Mouse (Mus musculus) liver, embryonic 16.5 days (tissue): ENCODE results near the gene Tln2. TPM values are rescaled to one million over a fixed set of nuclear protein-coding genes. Genes with fewer than 3 reads are reported as not detected.
A peak's percentile ranks its signal among the peaks of the same experiment; 100 is the strongest.

Experiments
- ATAC-seq: fragments of 200-750 bp; cut with Nextera tagmentation; 2 replicates; pipeline ENCODE4 v1.8.0; 2017; ENCODE audit warnings: low read depth, mild to moderate bottlenecking, moderate number of reproducible peaks, moderate library complexity
- H3K27ac ChIP-seq: fragments of 300-500 bp; sonication (generic); 2 replicates; pipeline ENCODE4 v1.5.1; 2014; ENCODE audit warnings: mild to moderate bottlenecking, low read length
- H3K27me3 ChIP-seq: fragments of 300-500 bp; sonication (generic); 2 replicates; pipeline ENCODE4 v1.6.1; 2014; ENCODE audit warnings: low read depth, low read length, mixed read lengths; ENCODE audit not compliant: control insufficient read depth, insufficient read depth
- H3K36me3 ChIP-seq: fragments of 300-500 bp; sonication (generic); 2 replicates; pipeline ENCODE4 v1.6.1; 2014; ENCODE audit warnings: mild to moderate bottlenecking; ENCODE audit not compliant: control insufficient read depth, insufficient read depth
- H3K4me1 ChIP-seq: fragments of 300-500 bp; sonication (generic); 2 replicates; pipeline ENCODE4 v1.6.1; 2014; ENCODE audit warnings: low read depth, low read length, mixed read lengths; ENCODE audit not compliant: control insufficient read depth
- H3K4me2 ChIP-seq: fragments of 300-500 bp; sonication (generic); 2 replicates; pipeline ENCODE4 v1.6.1; 2014; ENCODE audit warnings: low read depth, low read length, mixed read lengths
- H3K4me3 ChIP-seq: fragments of 300-500 bp; sonication (generic); 2 replicates; pipeline ENCODE4 v1.5.1; 2014; ENCODE audit warnings: low read depth, mild to moderate bottlenecking, low read length
- H3K9ac ChIP-seq: fragments of 300-500 bp; sonication (generic); 2 replicates; pipeline ENCODE4 v1.6.1; 2014; ENCODE audit warnings: low read depth, low read length
- H3K9me3 ChIP-seq: fragments of 300-500 bp; sonication (generic); replicated peaks from 2 replicates; pipeline ENCODE4 v1.6.1; 2016; ENCODE audit warnings: low read length; ENCODE audit not compliant: control insufficient read depth
- WGBS: fragments of 180-500 bp; shearing (Covaris S2); extraction: QIAGEN DNeasy Blood & Tissue Kit; methylation state at CpG from one replicate; pipeline ENCODE4 v1.1.7; 2014; ENCODE audit not compliant: insufficient replicate concordance; 5-methylcytosine and 5-hydroxymethylcytosine counted together
- polyA plus RNA-seq: library from polyadenylated mRNA; unstranded; fragments of >200 nt; fragmentation: Nextera tagmentation; extraction: Ambion mirVana; gene quantifications from 2 replicates; pipeline ENCODE4 v1.2.1, GENCODE M21; 2015

Gene Tln2
- polyA plus RNA-seq, 1 experiment from 2014 or later: 3.4 TPM

DNA sequence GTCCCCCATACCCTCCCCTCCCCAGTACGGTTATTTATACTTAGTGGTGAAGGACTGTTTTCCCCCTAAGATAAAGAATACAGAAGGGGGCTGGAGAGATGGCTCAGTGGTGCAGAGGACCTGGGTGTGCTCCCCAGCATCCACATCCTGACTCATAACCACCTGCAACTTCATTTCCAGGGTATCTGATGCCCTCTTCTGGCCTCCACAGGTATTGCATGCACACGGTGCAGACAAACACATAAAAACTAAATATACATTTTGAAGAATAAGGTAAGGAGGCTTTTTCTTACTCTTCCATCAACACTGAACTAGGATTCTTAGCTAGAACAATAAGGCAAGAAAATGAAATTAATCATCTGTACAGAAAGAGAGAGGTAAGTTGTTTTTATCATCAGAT is 314.2 kb downstream of the Tln2 start:
- Histone ChIP-seq H3K4me1 (no peaks in the 10 kb centered on the region; the same call in 1 of the 2 replicates), H3K9ac (no peak overlapping the region), H3K36me3 (no peaks in the 10 kb centered on the region), H3K4me2 (no peak overlapping the region), H3K9me3 (no peaks in the 10 kb centered on the region), H3K27me3 (no peaks in the 10 kb centered on the region), H3K27ac (no peak overlapping the region), H3K4me3 (no peak overlapping the region)
- WGBS: 84% methylated on average over 2 of the region's 2 CpGs
- no peak for ATAC-seq

DNA sequence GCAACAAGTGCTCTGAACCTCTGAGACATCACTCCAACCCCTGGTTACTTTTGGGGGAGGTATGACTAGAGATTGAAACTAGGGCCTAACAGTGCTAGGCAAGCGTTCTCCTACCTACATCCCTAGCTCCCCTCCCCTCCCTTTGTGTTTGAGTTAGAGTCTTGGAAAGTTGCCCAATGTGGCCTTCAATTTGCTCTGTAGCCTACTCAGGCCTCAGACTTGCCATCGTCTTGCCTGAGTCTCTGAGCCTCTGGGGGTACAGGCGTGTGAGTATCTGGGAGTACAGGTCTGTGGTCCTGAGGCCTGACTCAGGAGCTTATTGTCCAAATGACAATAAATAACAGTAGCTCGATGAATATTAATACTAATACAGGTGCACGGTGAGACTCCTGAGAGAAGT is 317.8 kb downstream of the Tln2 start:
- H3K36me3 ChIP-seq: no peaks in the 10 kb centered on the region
- WGBS: 65% methylated on average over 5 of the region's 5 CpGs
- H3K4me3 ChIP-seq: no peak overlapping the region
- no peak overlapping the region for H3K9ac ChIP-seq
- no peak overlapping the region for H3K4me2 ChIP-seq
- H3K9me3 ChIP-seq: no peaks in the 10 kb centered on the region
- H3K27ac ChIP-seq: no peak overlapping the region
- H3K4me1 ChIP-seq: no peaks in the 10 kb centered on the region; the same call in 1 of the 2 replicates
- no peak for ATAC-seq
- H3K27me3 ChIP-seq: no peaks in the 10 kb centered on the region

DNA sequence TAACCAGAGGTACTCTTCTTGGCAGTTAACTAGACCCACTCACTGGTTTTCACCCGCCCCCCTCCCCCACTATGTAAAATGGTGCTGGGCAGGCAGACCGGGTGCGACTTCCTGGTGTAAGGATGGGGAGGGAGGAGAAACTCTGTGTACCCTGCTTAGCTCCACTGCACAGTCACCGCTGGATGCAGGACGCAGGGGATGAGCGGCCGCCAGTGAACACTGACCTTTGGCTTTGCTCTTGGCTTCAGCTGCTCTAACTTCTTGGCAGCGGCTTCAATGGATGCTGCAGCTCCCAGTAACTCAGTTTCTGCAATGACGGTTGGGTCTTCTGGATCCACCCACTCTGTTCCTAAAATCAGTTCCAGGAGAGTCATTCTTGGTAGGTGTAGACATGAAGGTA is 319.0 kb downstream of the Tln2 start:
- H3K9ac ChIP-seq: no peak overlapping the region
- no peak; the same call in 1 of the 2 replicates for ATAC-seq
- H3K4me1 ChIP-seq: no peaks in the 10 kb centered on the region; the same call in 1 of the 2 replicates
- no peaks in the 10 kb centered on the region for H3K9me3 ChIP-seq
- no peak overlapping the region for H3K4me3 ChIP-seq
- H3K27ac ChIP-seq: no peak overlapping the region
- no peaks in the 10 kb centered on the region for H3K27me3 ChIP-seq
- 57% methylated on average over 9 of the region's 9 CpGs for WGBS
- H3K4me2 ChIP-seq: no peak overlapping the region
- no peaks in the 10 kb centered on the region for H3K36me3 ChIP-seq

DNA sequence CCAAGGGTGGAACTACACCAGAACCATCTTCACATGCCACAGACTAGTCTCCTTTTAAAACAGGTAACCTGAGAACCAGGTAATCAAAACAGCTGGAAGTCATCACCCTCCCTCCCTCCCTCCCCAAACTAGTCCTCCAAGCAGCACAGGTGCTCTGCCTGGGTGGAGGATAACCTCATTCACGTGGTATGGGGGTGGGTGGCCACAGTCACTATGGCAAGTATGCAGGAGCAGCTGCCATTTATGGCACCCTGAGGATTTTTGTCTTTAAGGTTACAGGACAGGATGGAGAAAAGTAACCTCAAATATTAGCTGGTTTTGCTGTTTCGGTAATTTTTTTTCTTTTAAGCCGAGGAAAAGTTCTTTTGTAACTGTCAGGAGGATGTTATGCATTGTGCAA is 322.5 kb downstream of the Tln2 start:
- Histone ChIP-seq H3K9me3 (no peaks in the 10 kb centered on the region), H3K4me3 (no peak overlapping the region), H3K4me2 (no peak overlapping the region), H3K4me1 (peaks cover 3% of the 10 kb centered on the region; the same call in 1 of the 2 replicates), H3K27ac (no peak overlapping the region), H3K36me3 (no peaks in the 10 kb centered on the region), H3K27me3 (no peaks in the 10 kb centered on the region), H3K9ac (no peak overlapping the region)
- ATAC-seq: no peak
- 51% methylated on average over 3 of the region's 3 CpGs for WGBS

DNA sequence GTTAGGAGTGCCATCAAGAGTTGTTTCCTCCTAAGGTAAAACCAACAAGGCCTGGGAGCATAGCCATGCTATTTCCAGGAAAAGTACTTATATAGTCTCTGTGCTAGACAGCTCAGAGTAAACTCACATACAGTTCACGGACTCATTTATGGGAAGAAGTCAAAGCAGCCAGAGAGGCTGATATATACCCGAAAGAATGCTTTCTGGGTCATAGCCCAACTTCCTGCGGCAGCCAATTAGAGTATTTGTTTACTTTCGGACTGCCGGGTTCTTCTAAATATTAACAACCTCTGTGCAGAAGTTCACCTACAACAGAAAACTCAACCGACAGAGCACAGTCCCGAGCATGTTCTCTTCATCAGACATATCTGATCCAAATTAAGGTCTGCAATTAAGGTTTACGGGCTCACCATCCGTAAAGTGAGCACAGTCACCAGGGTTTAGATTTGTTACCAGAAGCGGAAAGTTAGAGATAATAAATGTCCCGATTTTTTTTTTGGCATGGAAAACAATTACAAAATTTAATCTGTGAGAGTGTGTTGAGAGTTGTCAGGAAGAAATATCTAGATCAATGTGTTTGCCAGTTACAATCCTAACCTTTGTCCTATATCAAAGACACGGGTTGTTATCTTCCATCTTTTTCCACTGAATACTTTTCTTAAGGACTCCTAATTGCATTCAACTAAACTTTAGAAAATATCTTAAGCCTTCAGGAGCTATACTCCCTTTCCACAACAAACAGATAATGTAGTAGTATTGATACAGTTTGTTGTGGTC is 323.9 kb downstream of the Tln2 start:
- Histone ChIP-seq H3K9ac (no peak overlapping the region), H3K27ac (peak overlapping the region; percentile 38; the same call in 1 of the 2 replicates), H3K27me3 (no peaks in the 10 kb centered on the region), H3K4me3 (no peak overlapping the region), H3K4me1 (peaks cover 3% of the 10 kb centered on the region; the same call in 1 of the 2 replicates), H3K4me2 (peak overlapping the region; percentile 9; the same call in 1 of the 2 replicates), H3K36me3 (no peaks in the 10 kb centered on the region), H3K9me3 (no peaks in the 10 kb centered on the region)
- peak; percentile 71 for ATAC-seq
- WGBS: 45% methylated on average over 12 of the region's 12 CpGs

DNA sequence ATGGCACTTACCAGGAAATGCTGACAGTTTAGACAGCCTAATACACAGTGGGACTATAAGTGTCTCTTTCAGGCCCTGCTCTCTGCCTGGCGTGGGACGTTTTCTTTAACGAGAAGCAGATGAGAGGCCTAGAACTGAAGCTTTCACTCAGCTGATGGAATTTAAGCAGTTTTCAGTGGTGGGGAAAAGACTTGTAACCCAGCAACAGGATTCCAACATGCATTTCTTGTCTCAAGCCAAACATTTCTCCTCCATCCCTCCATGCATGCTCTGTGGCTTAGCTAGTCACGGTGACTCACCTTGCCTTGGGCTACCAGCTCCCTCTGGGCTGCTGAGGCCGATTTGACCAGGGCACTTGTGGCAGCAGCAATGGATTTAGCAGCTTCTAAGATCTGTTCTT is 330.5 kb downstream of the Tln2 start:
- Histone ChIP-seq H3K27me3 (no peaks in the 10 kb centered on the region), H3K4me2 (no peak overlapping the region), H3K36me3 (no peaks in the 10 kb centered on the region), H3K4me3 (no peak overlapping the region), H3K27ac (no peak overlapping the region), H3K4me1 (no peaks in the 10 kb centered on the region), H3K9ac (no peak overlapping the region), H3K9me3 (no peaks in the 10 kb centered on the region)
- WGBS: 80% methylated on average over 5 of the region's 5 CpGs
- no peak for ATAC-seq

DNA sequence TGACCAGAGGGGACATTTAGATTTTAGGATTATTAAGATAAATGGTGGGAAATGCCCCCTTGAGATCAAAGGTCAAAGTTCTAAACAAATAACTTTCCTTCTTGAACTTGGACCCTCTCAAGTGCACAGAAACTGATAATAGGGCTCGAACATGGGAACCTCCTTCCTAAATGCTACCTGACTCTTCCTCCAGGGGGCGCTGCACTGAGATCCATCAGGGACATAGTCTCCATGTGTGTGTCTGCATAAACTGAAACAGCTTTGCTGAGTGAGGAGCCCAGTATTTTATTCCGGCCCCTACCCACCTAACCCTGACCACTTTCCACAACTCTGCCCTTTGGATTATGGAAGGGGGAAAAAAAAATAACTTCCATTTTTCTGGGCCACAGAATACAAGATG is 339.1 kb downstream of the Tln2 start:
- H3K27ac ChIP-seq: no peak overlapping the region
- no peaks in the 10 kb centered on the region for H3K9me3 ChIP-seq
- H3K4me2 ChIP-seq: no peak overlapping the region
- no peak overlapping the region for H3K9ac ChIP-seq
- no peaks in the 10 kb centered on the region for H3K4me1 ChIP-seq
- H3K36me3 ChIP-seq: no peaks in the 10 kb centered on the region
- WGBS: 43% methylated on average over 3 of the region's 3 CpGs
- no peak for ATAC-seq
- no peaks in the 10 kb centered on the region for H3K27me3 ChIP-seq
- no peak overlapping the region for H3K4me3 ChIP-seq

DNA sequence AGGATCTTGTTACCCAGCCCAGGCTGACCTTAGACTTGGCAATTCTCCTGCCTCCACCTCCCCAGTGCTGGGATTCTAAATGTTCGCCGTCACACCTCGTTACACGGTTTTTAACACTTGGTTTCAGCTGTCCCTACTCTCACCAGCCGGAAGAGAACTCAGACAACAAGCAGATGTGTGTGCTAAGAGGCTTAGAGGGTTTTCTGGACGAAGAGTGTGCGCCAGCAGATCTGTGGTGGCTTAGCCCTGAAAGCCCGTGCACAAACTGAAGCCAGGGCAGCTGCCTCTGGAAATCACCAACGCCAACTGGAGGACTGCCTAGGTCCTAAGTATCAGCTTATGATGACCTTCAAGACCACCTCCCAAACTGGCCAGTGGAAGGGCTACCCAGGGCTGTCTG is 341.5 kb downstream of the Tln2 start:
- H3K4me2 ChIP-seq: no peak overlapping the region
- no peak for ATAC-seq
- no peak overlapping the region for H3K27ac ChIP-seq
- H3K4me3 ChIP-seq: no peak overlapping the region
- H3K4me1 ChIP-seq: no peaks in the 10 kb centered on the region
- no peak overlapping the region for H3K9ac ChIP-seq
- H3K36me3 ChIP-seq: no peaks in the 10 kb centered on the region
- no peaks in the 10 kb centered on the region for H3K9me3 ChIP-seq
- H3K27me3 ChIP-seq: no peaks in the 10 kb centered on the region
- WGBS: 54% methylated on average over 9 of the region's 9 CpGs

DNA sequence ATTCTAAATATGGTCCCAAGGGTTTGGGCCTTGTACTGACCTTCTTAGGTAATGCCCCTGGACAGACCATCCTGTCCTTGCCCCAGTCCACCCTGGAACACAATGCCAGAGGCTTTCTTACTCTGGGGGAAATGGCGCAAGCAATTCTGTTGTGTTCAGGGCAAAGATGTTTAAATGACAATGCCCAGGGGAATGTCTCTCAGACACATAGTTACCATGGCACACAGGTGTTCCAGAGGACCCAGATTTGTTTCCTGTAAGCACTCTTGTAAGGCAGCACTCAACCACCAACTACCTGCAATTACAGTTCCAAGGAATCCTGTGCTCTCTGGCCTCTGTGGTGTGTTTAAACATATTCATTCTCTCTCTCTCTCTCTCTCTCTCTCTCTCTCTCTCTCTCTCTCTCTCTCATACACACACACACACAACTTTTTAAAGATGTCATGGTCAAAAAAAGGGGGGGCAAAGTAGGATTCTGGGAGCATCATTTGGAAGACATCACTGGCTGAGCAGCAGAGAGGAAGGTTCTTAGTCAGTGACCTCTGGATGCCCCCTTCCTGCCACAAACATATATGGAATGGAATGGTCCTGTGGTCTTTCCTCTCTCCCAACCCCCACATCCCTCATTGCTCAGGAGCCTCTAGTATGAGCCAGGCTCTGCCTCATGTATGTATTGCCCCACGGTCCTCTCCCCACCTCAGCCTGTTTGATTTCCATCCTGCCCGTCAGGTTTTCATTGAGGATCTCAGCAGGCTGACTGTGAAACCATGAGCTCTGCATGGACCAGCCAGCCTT is 345.1 kb downstream of the Tln2 start:
- Histone ChIP-seq H3K4me1 (no peaks in the 10 kb centered on the region), H3K9me3 (no peaks in the 10 kb centered on the region), H3K9ac (no peak overlapping the region), H3K4me2 (no peak overlapping the region), H3K4me3 (no peak overlapping the region), H3K27me3 (no peaks in the 10 kb centered on the region), H3K27ac (no peak overlapping the region), H3K36me3 (no peaks in the 10 kb centered on the region)
- ATAC-seq: no peak
- WGBS: 59% methylated on average over 3 of the region's 3 CpGs
